Mouse (Mus musculus): ENCODE results near the gene Jak2. TPM values are rescaled to one million over a fixed set of nuclear protein-coding genes. Genes with fewer than 3 reads are reported as not detected.

Jak2 gene
- polyA plus RNA-seq, 1 experiment, result 0.67 TPM

DNA sequence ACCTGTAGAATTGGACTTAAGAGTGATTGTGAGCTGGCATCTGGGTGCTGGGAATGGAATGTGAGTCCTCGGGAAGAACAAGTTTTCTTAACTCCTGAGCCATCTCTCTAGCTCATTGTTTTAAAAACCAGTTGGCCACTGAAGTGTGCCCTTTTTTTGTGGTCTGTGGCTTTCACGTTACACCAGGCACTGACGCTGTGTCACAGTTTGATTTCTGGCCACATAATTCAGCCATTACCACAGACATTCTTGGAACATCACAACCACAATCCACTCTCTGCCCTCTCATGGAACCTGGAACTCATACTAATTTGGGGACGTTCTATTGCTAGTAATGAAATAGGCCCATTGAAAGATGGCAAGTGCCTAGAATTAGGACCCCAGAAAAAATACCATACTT is 89.4 kb downstream of the Jak2 start:
- H3K36me3 ChIP-seq (ENCODE audit: control insufficient read depth), result no peaks in the 10 kb centered on the region

DNA sequence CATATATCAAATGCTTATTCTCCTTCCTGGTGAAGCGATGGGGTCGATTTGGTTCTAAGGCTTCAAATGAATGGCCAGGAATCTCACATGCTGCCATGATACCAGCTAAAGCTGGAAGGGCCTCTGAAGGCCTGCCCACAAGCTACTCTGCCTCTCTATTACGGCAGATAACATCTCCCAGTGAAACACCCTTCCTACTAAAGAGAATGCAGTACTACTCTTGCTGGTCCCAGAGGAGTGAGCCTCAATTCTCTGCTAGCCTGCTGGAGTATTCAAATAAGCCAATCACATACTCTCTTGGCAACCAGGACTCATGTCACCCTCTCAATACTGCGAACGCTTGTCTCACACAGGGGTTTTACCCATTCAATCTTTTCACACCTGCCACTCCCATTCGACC is 90.7 kb downstream of the Jak2 start:
- Histone ChIP-seq H3K4me3 (replicated peaks) (no peak overlapping the region), H3K9me3 (ENCODE audit: control insufficient read depth, low read length) (no peaks in the 10 kb centered on the region), H3K4me1 (ENCODE audit: control insufficient read depth) (peaks cover 2% of the 10 kb centered on the region), H3K36me3 (ENCODE audit: control insufficient read depth) (no peaks in the 10 kb centered on the region), H3K27me3 (ENCODE audit: control insufficient read depth) (peaks cover 5% of the 10 kb centered on the region)
- no peak for TF ChIP-seq TAL1 (IDR thresholded peaks at IDR 0.05; ENCODE audit: low read length)
- no peak for TF ChIP-seq GATA1 (IDR thresholded peaks at IDR 0.05; ENCODE audit: low read length)

More for the DNA sequence above, 89.4 kb downstream of the Jak2 start:
- Histone ChIP-seq H3K4me1 (ENCODE audit: control insufficient read depth) (peaks cover 2% of the 10 kb centered on the region), H3K27me3 (ENCODE audit: control insufficient read depth) (peaks cover 9% of the 10 kb centered on the region), H3K4me3 (replicated peaks) (no peak overlapping the region), H3K9me3 (ENCODE audit: control insufficient read depth, low read length) (no peaks in the 10 kb centered on the region)
- no peak for TF ChIP-seq GATA1 (IDR thresholded peaks at IDR 0.05; ENCODE audit: low read length)
- TF ChIP-seq TAL1 (IDR thresholded peaks at IDR 0.05; ENCODE audit: low read length), result no peak

DNA sequence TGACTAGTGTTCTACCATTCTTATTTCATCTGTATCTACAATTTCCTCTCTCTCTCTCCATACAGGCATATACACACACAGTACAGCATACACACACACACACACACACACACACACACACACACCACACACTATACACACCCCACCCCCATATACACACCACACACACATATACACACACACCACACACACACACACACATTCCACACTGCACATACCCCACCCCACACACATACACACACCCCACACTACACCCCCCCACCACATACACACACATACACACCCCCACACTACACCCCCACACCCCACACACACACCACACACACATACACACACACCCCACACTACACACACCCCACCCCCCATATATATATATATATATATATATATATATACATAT is 93.2 kb downstream of the Jak2 start:
- peaks cover 2% of the 10 kb centered on the region for H3K4me1 ChIP-seq (ENCODE audit: control insufficient read depth)
- TF ChIP-seq TAL1 (IDR thresholded peaks at IDR 0.05; ENCODE audit: low read length) (no peak), GATA1 (IDR thresholded peaks at IDR 0.05; ENCODE audit: low read length) (no peak)
- H3K36me3 ChIP-seq (ENCODE audit: control insufficient read depth), result peaks cover 1% of the 10 kb centered on the region
- no peaks in the 10 kb centered on the region for H3K27me3 ChIP-seq (ENCODE audit: control insufficient read depth)
- no peaks in the 10 kb centered on the region for H3K9me3 ChIP-seq (ENCODE audit: control insufficient read depth, low read length)
- no peak overlapping the region for H3K4me3 ChIP-seq (replicated peaks)

DNA sequence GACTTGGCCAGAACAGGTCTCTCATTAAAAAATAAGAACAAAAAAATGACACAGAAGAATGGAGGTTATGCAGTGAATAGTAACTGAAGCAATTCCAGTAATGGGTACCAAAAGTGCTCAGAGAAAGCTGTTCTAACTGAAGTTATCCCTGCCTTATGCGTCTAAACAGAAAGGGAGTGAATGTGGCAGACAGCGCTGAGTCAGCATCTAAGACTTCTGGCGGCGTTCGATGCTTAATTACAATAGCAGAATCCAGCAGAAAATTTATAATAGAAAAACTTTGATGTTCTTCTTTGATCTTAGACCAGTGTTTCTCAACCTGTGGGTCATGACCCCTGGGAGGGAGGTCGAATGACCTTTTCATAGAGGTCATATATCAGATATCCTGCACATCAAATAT is 94.0 kb downstream of the Jak2 start:
- TF ChIP-seq TAL1 (IDR thresholded peaks at IDR 0.05; ENCODE audit: low read length) (no peak), GATA1 (IDR thresholded peaks at IDR 0.05; ENCODE audit: low read length) (no peak)
- no peaks in the 10 kb centered on the region for H3K27me3 ChIP-seq (ENCODE audit: control insufficient read depth)
- no peaks in the 10 kb centered on the region for H3K9me3 ChIP-seq (ENCODE audit: control insufficient read depth, low read length)
- no peak overlapping the region for H3K4me3 ChIP-seq (replicated peaks)
- peaks cover 2% of the 10 kb centered on the region for H3K4me1 ChIP-seq (ENCODE audit: control insufficient read depth)
- H3K36me3 ChIP-seq (ENCODE audit: control insufficient read depth), result peaks cover 5% of the 10 kb centered on the region

DNA sequence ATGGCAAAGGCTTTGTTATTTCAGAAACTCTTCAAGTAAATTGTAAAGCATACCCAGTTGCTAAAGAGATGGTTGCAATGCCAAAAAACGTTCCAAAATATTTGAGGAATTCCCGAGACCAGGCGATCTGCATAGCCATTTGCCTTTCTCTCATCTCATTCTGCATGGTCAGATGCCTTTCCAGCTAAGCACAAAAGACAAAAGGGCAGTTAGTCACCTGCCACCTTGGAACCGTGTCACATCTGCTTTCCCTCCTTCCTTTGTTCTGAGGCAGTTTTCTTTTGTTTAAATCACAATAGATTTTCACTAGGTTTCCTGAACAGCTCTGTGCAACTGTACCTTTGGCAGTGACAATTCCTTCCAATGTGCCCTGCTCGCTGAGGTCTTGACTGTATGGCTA is 99.4 kb downstream of the Jak2 start:
- no peak overlapping the region for H3K4me3 ChIP-seq (replicated peaks)
- peaks cover 10% of the 10 kb centered on the region for H3K4me1 ChIP-seq (ENCODE audit: control insufficient read depth)
- TF ChIP-seq TAL1 (IDR thresholded peaks at IDR 0.05; ENCODE audit: low read length) (no peak), GATA1 (IDR thresholded peaks at IDR 0.05; ENCODE audit: low read length) (no peak)

DNA sequence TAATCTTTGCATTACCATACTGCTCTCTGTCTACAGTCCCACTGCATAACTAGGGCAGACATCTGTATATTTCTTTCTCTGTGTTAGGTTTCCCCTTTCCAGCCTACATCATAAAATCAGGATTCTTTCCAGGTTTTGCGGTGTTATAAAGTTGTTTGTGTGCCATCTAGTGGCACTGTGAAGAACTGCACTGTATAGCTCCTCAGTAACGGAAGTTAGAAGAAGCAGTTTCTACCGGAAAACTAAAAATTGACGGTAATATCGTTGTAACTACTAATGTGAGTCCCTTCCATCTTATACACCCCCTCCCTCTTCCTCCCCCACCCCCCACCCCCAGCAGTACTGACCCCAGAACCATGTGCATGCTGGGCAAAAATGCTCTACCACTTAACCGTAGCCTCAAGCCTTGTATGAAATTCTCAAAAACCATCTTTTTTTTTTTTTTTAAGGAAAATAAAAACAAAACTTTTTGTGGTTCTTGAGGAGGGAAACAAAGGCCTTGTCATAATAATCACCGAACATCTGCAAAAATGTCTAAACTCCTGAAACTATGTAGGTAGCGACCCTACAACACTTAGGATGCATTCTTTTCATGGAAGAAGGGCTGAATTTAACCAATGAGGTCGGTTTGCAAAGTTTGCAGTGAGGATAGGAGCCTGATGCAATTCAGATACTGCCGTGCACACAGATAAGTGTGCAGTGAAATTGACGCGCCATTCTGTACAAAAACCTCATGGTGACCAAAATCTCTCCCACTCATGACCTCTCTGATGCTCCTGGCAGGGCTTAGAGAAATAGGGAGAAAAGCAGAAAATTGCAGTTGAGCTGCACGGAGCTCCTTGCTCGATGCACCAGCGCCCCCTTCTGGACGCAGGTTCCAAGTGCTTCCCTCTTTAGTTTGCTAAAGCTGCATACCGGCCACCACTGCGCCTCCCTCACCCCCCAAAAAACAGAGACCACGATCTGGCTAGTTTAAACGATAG is 103.6 kb downstream of the Jak2 start:
- peak overlapping the region; percentile 62 for H3K4me3 ChIP-seq (replicated peaks)
- TF ChIP-seq GATA1 (IDR thresholded peaks at IDR 0.05; ENCODE audit: low read length) (no peak), TAL1 (IDR thresholded peaks at IDR 0.05; ENCODE audit: low read length) (no peak)
- H3K9me3 ChIP-seq (ENCODE audit: control insufficient read depth, low read length), result no peaks in the 10 kb centered on the region
- H3K4me1 ChIP-seq (ENCODE audit: control insufficient read depth), result peaks cover 14% of the 10 kb centered on the region
- peaks cover 16% of the 10 kb centered on the region for H3K36me3 ChIP-seq (ENCODE audit: control insufficient read depth)
- H3K27me3 ChIP-seq (ENCODE audit: control insufficient read depth), result no peaks in the 10 kb centered on the region

More for the DNA sequence above, 99.4 kb downstream of the Jak2 start:
- Histone ChIP-seq H3K36me3 (ENCODE audit: control insufficient read depth) (peaks cover 5% of the 10 kb centered on the region), H3K27me3 (ENCODE audit: control insufficient read depth) (no peaks in the 10 kb centered on the region), H3K9me3 (ENCODE audit: control insufficient read depth, low read length) (no peaks in the 10 kb centered on the region)

DNA sequence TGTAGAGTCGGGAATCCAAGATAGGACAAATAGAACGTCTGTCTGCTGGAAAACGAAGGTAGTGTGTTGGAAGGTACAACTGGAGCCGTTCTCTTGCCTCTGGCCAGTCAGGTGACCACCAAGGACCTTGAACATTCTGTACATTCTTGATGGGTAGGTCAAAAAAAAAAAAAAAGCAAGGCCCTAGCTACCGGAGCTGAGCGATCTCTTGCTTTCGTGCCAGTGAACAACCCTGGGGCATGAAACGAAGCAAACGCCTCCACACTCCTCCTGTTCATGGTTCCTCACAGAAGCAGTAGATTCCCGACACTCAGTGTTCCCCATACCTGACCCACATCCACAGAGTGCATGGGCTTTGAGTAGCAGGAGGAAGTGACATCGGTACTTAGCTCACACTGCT is 104.7 kb downstream of the Jak2 start:
- H3K9me3 ChIP-seq (ENCODE audit: control insufficient read depth, low read length), result no peaks in the 10 kb centered on the region
- TF ChIP-seq TAL1 (IDR thresholded peaks at IDR 0.05; ENCODE audit: low read length), result no peak
- TF ChIP-seq GATA1 (IDR thresholded peaks at IDR 0.05; ENCODE audit: low read length), result no peak
- no peak overlapping the region for H3K4me3 ChIP-seq (replicated peaks)
- H3K27me3 ChIP-seq (ENCODE audit: control insufficient read depth), result no peaks in the 10 kb centered on the region
- peaks cover 16% of the 10 kb centered on the region for H3K36me3 ChIP-seq (ENCODE audit: control insufficient read depth)
- peaks cover 25% of the 10 kb centered on the region for H3K4me1 ChIP-seq (ENCODE audit: control insufficient read depth)

DNA sequence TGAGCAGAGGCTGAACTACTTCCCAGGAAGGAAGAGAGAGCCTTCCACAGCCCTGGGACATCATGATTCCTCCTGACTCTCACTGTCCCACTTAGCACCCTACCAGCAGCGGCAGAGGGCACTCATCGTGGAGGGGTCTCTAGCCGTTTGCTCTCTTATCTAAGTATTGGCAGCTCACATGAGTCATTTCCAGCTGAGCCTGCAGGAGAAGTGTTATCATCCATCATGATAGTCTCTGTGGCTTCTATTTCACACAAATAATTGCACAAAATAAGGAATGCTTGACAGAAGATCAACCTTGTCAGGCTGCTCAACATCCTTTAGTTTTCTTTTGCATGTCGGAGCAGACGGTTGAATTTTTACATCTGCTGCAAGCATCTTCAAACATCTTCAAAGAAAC is 108.6 kb downstream of the Jak2 start:
- TF ChIP-seq GATA1 (IDR thresholded peaks at IDR 0.05; ENCODE audit: low read length) (no peak), TAL1 (IDR thresholded peaks at IDR 0.05; ENCODE audit: low read length) (no peak)
- peaks cover 37% of the 10 kb centered on the region for H3K4me1 ChIP-seq (ENCODE audit: control insufficient read depth)
- H3K4me3 ChIP-seq (replicated peaks), result no peak overlapping the region
- H3K27me3 ChIP-seq (ENCODE audit: control insufficient read depth), result no peaks in the 10 kb centered on the region
- H3K9me3 ChIP-seq (ENCODE audit: control insufficient read depth, low read length), result no peaks in the 10 kb centered on the region
- peaks cover 16% of the 10 kb centered on the region for H3K36me3 ChIP-seq (ENCODE audit: control insufficient read depth)

DNA sequence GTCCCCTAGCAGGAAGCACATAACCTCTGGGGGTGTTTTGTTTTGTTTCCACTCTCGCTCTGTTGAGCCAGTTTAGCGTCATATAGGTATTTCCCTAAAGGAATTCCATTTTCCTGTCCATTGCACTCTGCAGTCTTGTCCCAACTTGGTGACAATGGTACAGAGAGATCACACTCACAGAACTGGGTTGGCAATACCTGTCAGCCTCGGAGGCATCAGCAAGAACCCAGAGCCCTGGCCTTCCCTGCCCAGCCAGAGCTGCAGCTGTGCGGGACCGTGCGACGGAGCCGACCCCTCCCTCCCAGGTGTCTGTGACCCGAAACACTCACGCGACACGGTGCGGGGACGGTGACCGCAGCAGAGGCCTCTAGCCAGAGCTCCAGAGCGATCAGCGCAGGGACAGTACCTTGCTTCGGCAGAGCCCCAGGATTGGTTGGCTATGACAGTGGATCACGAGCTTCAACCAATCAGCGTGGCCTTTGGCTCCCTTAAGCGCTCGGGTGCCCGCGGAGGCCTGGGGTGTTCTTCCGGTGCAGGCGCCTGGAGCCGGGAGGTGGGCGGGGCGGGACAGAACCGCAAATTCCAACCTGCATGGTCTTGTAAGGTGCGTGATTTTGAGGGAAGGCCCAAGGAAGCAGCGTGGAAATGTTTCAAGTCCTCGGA is 110.0 kb downstream of the Jak2 start:
- Histone ChIP-seq H3K9me3 (ENCODE audit: control insufficient read depth, low read length) (no peaks in the 10 kb centered on the region), H3K36me3 (ENCODE audit: control insufficient read depth) (peaks cover 10% of the 10 kb centered on the region), H3K4me3 (replicated peaks) (peak overlapping the region; percentile 80), H3K4me1 (ENCODE audit: control insufficient read depth) (peaks cover 42% of the 10 kb centered on the region), H3K27me3 (ENCODE audit: control insufficient read depth) (no peaks in the 10 kb centered on the region)
- TF ChIP-seq TAL1 (IDR thresholded peaks at IDR 0.05; ENCODE audit: low read length) (no peak), GATA1 (IDR thresholded peaks at IDR 0.05; ENCODE audit: low read length) (no peak)
